Mouse (Mus musculus) ovary, adult 18-20 months (tissue): ENCODE measurements at regions not wholly inside any gene's neighbourhood (a gene's known extent, or its start where the extent isn't known, plus 50 kb on each side); places are given as distances from the start of the nearest gene placed in this dataset.

ENCODE experiments used
- DNase-seq: peaks from one replicate; pipeline ENCODE4 v3.0.0; 2022; ENCODE audit warnings: low spot score, mixed read lengths

- no peak for DNase-seq
Measured at GRCm38 (mm10) chr17:7625746-7626145, 201.4 kb downstream of the Fndc1 start.

- DNase-seq = no peak
Measured at GRCm38 (mm10) chr17:7623392-7623791, 203.7 kb downstream of the Fndc1 start.

- no peak for DNase-seq
Measured at GRCm38 (mm10) chr17:7621262-7621661, 205.8 kb downstream of the Fndc1 start.

GRCm38 (mm10) chr17:7620166-7620565, 206.9 kb downstream of the Fndc1 start:
- DNase-seq = no peak

GRCm38 (mm10) chr17:7619641-7620040, 207.5 kb downstream of the Fndc1 start:
- no peak for DNase-seq

GRCm38 (mm10) chr17:7608046-7608445, 219.1 kb downstream of the Fndc1 start:
- no peak for DNase-seq

GRCm38 (mm10) chr17:7607431-7607830, 219.7 kb downstream of the Fndc1 start:
- DNase-seq = no peak

GRCm38 (mm10) chr17:7604813-7605504, 219.7 kb upstream of the Unc93a2 start:
- no peak for DNase-seq

GRCm38 (mm10) chr17:7604096-7604495, 218.8 kb upstream of the Unc93a2 start:
- DNase-seq = no peak

- DNase-seq = peak; percentile 4
Measured at GRCm38 (mm10) chr17:7600555-7600954, 215.3 kb upstream of the Unc93a2 start.

GRCm38 (mm10) chr17:7597481-7597880, 212.2 kb upstream of the Unc93a2 start:
- DNase-seq = no peak

- no peak for DNase-seq
Measured at GRCm38 (mm10) chr17:7594801-7595200, 209.5 kb upstream of the Unc93a2 start.

- no peak for DNase-seq
Measured at GRCm38 (mm10) chr17:7592491-7592890, 207.2 kb upstream of the Unc93a2 start.

- DNase-seq = no peak
Measured at GRCm38 (mm10) chr17:7582866-7583398, 197.7 kb upstream of the Unc93a2 start.

- DNase-seq = no peak
Measured at GRCm38 (mm10) chr17:7579031-7579430, 193.8 kb upstream of the Unc93a2 start.

- DNase-seq = no peak
Measured at GRCm38 (mm10) chr17:7578003-7578402, 192.7 kb upstream of the Unc93a2 start.

GRCm38 (mm10) chr17:7577227-7577626, 192.0 kb upstream of the Unc93a2 start:
- peak; percentile 21 for DNase-seq

- no peak for DNase-seq
Measured at GRCm38 (mm10) chr17:7571481-7571880, 186.2 kb upstream of the Unc93a2 start.

GRCm38 (mm10) chr17:7568482-7568881, 183.2 kb upstream of the Unc93a2 start:
- DNase-seq = no peak

GRCm38 (mm10) chr17:7565771-7566170, 180.5 kb upstream of the Unc93a2 start:
- no peak for DNase-seq

GRCm38 (mm10) chr17:7562940-7563339, 177.7 kb upstream of the Unc93a2 start:
- no peak for DNase-seq

- DNase-seq = no peak
Measured at GRCm38 (mm10) chr17:7548456-7548855, 163.2 kb upstream of the Unc93a2 start.

- DNase-seq = no peak
Measured at GRCm38 (mm10) chr17:7538402-7539087, 153.3 kb upstream of the Unc93a2 start.
